Mouse (Mus musculus) lung, postnatal 14 days (tissue): ENCODE results near the gene Olfr465-ps1.

Experiments used
- DNase-seq: peaks from one replicate; pipeline ENCODE4 v3.0.0; 2021

The Olfr465-ps1 gene

DNA sequence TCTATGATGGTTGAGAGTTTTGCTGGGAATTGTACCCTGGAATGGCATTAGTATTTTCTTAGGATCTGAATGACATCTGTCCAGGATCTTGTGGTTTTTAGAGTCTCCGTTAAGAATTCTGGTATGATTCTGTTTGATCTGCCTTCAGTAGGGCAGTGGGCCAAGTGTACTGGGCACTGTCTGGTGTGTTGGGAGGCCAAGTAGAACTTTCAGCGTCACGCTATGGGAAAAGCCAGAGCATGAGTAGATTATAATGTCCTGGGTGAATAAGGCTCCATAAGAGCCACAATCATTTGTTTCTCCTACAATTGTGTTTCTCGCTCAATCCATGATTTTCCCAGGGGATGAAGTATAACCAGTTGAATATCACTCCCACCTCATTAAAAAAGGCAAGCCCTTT lies at the start of gene Olfr465-ps1:
Gene Olfr465-ps1, plus strand, starts transcription at position 301 of the 400 bp plus-strand sequence.
- no peak for DNase-seq

GRCm38 (mm10) chr13:65095923-65096322 lies 42.0 kb upstream of the Olfr465-ps1 start:
- no peak for DNase-seq

DNA sequence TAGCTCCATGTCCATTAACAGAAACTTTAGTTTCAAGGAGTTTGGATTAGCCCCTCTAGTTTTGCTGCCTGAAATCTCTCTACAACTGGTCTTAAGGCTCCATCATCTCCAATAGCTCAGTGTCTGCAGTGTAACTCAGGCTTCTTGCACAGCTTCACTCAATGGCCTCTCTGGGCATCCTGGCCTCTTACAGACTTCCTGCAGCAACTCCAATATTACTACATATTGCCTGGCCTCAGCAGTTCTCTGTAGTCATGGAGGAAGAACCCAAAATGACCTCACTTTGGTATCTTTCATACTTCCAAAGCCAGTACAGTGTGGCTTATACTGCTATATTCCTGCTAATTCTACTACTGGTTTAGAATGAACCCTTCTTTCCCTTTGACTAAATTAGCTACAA lies 40.9 kb upstream of the Olfr465-ps1 start:
- DNase-seq = no peak

GRCm38 (mm10) chr13:65100678-65101077 lies 37.2 kb upstream of the Olfr465-ps1 start:
- no peak for DNase-seq

- no peak for DNase-seq
These were observed 36.7 kb upstream of the Olfr465-ps1 start for GRCm38 (mm10) chr13:65101232-65101631.

DNA sequence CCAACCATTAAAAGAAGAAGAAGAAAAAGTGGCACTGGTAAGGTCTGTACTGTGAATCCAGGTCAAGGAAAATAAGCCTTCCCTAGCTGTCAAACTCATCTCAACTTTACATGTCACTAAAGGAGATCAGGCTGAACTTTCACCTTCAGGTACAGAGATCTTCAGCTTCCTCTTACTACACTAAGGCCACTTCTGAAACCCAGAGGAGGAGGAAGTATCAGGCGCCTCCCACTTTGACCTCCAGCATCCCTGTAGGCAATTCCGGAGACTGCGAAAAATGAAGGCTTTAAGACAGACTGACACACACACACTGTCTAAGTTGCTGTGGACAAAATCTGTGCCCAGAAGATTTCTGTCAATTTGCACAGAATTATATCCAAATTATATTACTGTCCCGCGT lies 25.9 kb upstream of the Olfr465-ps1 start:
- DNase-seq = peak; percentile 9

GRCm38 (mm10) chr13:65112459-65113110 lies 25.3 kb upstream of the Olfr465-ps1 start, which contains the start of gene Mfsd14b:
Gene Mfsd14b, minus strand, starts transcription at chr13:65112975.
- peak; percentile 87 for DNase-seq

DNA sequence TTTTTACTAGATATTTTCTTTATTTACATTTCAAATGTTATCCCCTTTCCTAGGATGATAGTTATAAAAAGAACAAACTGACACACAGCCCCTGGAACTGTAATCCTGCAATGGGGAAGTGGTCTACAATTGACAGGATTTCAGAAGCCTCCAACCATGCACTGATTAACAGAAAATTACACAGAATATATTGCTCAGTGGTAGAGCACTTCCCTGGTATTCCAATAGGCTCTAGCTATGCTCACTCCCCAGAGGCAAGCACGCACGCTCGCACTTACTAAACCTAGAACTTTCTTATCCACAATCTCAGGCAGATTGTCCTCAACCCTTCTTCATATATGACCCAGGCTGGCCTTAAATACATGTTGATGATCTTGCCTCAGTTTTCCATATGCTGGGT lies 24.6 kb upstream of the Olfr465-ps1 start:
- DNase-seq = no peak

DNA sequence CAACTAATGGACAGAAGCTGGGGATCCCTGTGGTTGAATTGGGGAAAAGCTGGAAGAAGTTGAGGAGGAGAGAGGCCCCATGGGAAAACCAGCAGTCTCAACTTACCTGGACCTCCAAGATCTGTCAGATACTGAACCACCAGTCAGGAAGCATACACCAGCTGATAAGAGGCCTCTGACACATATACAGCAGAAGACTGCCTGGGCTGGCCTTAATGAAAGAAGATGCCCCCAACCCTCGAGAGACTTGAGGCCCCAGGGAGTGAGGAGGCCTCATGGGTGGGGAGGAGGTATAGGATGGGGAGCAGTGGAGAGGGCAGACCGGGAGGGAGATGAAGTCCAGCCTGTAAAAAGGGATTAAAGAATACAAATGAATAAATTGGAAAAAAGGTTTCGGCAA lies 16.9 kb upstream of the Olfr465-ps1 start:
- no peak for DNase-seq

DNA sequence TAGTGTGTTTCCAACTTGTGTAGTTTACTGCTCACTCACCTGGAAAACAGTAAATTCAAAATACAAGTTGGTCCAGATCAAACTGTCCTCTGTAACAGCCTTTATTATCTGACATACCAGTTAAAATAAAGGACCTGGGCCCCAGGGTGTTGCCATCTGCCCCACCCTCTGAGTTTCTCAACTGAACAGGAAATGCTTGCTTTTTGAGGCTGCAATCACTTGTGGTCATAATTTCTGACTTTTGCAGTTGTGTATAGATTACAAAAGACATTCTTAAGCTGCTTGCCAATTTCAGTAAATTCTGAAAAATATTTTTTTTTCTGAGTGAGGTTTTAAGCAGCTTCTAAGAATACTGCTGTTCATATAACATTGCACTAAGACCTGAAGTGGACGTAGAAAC lies 15.8 kb upstream of the Olfr465-ps1 start:
- no peak for DNase-seq

DNA sequence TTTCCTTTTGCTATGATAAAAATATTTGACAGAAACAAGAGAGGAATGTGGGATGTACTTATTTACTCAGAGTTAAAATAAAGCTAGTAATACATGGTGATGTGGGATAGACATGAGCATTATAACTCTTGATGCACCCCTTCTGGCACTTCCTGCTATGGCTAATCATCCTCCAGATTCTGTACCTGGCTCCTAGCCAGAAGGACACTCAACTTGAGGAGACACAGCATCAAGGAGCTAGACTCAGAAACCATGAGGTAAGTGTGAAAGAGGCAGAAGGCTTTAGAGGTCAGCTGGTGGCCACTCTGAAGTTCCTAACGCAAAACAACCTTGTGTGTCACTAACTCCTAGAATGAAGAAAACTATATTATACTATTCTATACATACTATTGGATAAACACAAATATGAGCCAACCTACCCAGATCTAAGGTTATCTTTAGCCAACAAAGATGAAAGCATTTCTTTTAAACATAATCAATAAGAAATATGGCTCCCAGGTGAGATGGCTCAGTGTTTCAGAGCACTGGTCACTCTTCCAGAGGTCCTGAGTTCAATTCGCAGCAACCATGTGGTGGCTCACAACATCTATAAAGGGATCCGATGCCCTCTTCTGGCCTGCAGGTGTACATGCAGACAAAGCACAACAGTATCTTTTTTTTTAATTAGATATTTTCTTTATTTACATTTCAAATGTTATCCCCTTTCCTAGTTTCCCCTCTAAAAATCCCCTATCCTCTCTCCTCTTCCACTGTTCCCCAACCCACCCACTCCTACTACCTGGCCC lies 10.6 kb upstream of the Olfr465-ps1 start:
- DNase-seq = no peak

DNA sequence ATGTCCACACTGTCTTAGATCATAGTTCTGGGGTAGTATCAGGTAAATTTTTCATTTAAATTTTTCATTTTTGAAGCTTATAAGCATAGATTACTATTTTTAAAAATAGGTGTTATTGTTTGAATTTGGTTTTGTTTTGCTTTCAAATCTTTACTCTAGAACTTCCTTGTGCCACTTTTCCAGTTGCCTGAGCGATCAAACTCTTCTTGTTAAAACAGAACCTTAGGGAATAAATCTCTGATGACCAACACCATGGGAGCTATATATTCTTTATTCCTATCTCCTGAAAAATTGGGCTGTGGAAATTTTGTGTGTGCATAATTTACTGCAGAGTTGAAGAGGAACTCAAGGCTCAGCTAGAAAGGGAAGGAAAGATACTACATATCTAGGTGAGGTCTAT lies 12.1 kb downstream of the Olfr465-ps1 start, which contains the start of gene Olfr466:
Gene Olfr466, plus strand, starts transcription at position 301 of the 400 bp plus-strand sequence.
- DNase-seq = no peak

GRCm38 (mm10) chr13:65174102-65174501 lies 36.2 kb downstream of the Olfr465-ps1 start:
- DNase-seq = no peak

GRCm38 (mm10) chr13:65175734-65176471 lies 38.0 kb downstream of the Olfr465-ps1 start:
- peak; percentile 29 for DNase-seq

- DNase-seq = no peak
These were observed 38.7 kb downstream of the Olfr465-ps1 start for GRCm38 (mm10) chr13:65176472-65177091.
